Mouse (Mus musculus) kidney, postnatal 36 days (tissue): ENCODE data around the gene Rufy2.

Experiments
- DNase-seq, 2 experiments: peaks; one replicate each; pipeline ENCODE4 v3.0.0; 2021 to 2022; ENCODE audit warnings: mixed read lengths in 2 of 2

Gene Rufy2

DNA sequence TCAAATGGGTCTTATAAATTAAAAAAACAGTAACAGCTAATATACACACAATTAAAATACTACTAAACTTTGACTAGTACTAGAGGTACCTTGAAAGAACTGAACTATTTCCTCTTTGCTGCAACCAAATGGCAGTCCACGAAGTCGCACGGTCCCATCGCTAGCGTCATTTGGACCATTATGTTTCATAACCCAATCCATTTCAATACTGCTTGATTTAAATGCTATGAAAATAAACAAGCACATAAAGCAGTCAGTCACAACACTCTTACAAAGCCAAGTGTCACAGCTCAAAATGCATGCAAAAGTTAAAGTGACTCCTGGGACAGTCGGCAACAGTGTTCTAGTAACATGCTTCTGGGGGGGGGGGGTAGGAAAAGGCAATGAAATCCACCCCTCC is 39.3 kb downstream of the Rufy2 start:
- DNase-seq, result no peak

DNA sequence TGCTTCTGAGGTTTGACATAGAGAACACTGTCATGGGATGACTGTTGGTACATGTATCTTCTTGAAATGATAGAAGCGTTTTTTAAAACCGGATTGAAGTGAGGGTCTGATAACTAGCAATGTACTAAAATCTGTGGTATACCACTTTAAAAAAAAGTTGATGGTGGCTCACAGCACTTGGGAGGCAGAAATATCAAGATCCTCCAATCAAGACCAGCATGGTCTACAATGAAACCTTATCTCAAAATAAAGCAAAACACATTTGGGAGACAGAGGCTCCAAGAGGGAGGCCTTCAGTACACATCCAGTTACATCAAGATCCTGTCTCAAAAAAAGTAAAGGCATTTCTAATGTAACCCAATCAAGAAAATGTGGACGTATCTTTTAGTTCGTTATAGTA is 41.7 kb downstream of the Rufy2 start:
- no peak for DNase-seq

DNA sequence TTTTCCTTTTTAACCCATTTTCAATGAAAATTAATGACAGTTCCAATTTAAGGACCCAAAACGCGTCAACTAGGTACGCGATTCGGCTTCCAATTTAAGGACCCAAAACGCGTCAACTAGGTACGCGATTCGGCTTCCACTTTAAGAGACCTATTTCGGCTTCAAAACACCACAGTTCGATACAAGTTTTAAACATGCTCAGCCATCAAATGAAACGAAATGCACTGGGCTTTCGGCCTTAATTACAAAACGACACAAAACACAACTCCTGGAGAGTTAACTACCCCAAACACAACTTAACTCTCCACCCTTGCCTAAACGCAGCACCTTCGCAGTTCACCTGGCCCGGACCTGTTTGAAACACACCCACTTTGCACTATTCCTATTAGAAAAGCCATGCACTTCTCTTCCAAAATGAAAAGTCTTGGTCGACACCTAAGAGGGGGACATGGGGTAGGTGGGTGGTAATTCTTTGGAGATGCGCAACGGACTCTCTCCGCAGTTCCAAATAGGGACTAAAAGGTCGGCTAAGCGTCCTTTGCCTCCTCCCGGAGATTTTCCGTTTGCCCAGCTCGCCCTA is 42.6 kb downstream of the Rufy2 start:
- peak in 1 of 2 experiments; percentile 36 for DNase-seq

DNA sequence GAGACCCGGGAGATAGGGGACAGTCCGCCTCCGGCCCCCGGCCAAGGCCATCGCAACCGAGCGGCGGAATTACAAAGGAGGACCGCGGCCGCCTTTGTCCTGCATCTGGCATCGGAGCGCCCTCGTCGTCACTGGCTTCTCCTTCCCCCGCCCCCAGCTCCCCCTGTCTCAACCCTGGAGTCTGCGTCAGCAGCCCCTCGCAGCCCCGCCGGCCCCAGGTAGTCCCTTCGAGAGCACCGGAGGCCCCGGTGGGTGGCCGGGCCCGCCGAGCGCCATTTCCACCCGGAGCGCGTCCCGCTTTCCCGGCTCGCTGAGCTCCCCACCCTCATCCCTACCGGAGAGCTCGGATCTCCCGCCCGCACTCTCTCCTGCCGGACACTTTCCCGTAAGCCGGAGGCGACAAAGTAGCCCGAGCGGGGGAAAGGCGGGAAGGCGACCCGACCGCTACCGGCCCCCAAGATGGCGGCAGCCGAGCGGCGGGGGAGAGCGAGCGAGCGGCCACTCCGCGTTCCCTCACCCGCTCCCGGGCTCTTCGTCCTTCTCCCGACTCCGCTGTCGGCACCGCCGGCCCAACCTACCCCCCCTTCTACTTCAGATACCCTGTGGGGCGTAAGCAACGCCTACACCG is 43.2 kb downstream of the Rufy2 start:
- DNase-seq, result peak; percentile 57 to 78

DNA sequence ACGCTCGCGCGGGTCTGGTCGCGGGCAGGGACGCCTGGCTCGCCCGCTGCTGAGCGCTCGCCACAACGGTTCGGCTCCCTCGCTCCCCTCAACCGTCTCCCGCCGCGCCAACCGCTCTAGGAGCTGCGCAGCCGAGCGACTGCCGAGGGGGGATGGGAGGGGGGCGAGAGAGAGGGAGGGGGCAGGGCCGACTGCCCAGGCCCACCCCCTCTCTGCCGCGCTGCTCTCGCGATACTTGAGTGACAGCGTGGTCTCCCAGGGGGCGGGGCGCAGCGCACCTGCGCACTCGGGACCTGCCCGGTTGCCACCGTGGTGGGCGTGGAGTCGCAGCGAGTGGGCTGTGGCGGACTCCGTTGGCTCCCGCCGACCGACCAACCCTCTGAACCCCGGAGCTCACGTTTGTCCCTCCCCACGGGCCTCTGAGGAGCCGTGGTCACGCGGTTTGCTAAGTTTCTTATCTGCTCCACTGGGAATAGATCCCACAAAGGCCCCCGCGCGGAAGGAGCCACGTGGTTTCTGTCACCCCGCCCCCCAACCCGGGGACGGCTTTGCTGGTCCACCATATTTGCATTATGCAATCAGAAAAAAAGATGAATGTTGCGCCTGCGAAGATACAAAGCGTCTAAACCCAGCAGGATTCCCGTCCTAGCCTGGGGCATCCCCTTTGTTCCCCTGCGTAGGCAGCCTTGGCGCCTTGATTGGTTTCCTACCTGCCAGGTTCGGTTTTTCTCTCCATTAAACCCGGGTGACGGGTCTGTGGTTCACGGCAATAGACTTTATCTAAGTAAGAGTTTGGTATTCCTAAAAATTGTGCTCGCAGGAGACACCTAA is 43.9 kb downstream of the Rufy2 start, which contains the start of the genes Hnrnph3 and Pbld2:
TSS of gene Hnrnph3 (minus strand) at position 469 of the 831 bp plus-strand sequence.
TSS of gene Pbld2 (plus strand) at position 567 of the 831 bp plus-strand sequence.
- DNase-seq, result peak; percentile 98 to 99

DNA sequence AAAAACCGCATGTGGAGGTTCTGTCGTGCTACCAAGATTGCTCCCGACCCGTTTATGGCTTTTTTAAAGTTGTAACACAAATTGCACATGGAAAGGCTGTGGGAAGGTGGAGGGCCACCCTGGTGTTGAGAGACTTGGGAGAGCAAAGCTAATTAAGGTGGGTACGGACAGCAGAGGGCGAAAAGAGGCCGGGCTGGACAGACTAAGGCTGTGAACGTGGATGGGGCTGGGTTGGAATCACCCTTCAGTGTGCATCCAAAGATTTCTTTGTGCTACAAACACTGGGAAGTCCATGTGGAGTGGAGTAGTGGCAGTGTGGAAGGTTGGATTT is 44.5 kb downstream of the Rufy2 start:
- peak; percentile 81 to 83 for DNase-seq

DNA sequence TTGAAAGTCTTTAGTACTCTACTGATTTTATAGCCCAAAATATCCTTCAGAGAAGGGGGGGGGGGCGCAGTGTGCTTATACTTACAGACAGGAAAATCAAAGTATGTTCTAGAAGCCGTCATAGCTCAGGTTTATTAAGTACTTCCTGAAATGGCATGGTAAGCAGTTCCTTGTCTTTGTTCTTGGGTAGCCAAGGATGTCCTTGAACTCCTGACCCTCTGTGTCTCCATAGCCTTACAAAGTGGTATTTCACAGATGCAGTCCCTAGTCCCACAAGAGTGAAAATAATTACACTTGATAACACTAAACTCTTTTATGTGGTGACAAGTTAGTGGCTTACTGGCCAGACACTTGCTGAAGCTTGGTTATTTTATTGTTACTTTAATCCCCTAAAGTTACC is 45.0 kb downstream of the Rufy2 start:
- no peak for DNase-seq

DNA sequence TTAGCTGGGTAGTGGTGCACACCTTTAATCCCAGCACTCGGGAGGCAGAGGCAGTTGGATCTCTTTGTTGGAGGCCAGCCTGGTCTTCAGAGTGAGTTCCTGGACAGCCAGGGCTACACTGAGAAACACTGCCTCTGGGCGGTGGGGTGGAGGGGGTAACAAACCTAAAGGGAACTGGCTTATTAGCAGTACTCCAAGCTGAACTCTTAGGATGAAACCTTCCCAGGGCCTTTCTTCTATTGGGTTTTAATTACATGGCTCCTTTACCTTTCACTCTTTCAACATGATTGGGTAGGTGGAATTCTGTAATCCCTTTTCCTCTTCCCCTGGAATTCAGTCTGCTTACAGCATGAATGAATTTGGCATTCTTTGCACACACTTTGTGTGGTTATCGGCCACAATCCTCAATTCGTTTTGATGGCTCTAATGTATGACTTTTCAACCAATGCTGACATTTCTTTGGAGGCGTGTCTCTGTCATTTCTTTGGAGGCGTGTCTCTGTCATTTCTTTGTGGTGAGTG is 45.5 kb downstream of the Rufy2 start:
- no peak for DNase-seq

DNA sequence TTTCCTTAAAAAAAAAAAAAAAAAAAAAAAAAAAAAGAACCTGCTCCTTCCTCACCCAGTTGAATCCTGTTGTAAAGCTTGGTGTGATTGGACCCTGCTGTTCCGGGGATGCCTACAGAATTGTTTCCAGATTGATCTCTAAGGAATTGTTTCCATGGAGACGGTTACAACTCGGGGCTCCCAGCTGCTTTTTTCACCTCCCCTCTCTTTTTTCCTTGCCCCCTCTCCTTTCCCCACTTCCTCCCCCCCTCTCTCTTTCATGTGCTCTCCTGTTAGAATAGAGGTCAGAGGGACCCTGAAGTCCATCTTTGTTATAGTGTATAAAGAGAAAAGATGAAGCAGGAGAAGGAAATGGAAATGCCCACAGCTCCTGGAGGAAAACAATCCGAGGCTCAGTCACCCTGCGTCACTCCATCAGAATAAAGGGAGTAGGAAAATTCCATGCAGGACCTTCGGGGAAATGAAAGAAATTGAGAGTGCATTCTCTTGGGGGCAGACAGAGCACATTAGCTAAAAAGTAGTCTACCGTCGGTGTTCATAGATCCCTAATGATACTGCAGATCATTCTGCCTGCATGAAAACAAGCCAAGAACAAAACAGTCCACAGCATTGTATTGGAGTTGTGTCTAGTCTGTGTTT is 46.3 kb downstream of the Rufy2 start:
- no peak for DNase-seq

DNA sequence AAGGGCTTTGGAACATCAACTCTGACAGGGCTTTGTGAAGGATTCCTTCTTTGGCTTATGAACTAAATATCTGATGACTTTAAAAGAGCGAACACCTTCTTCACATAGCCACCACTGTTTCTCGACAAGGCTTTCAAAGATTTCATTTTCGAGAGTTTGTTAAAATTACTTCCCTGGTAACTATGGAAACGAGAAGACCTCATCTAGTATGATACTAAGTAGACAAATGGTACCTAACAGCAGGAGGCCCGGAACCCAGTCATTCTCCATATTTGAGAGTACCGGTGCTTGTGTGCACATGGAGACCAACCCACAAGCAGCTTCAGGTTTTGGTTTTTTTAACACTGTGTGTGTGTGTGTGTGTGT is 46.8 kb downstream of the Rufy2 start:
- no peak for DNase-seq

DNA sequence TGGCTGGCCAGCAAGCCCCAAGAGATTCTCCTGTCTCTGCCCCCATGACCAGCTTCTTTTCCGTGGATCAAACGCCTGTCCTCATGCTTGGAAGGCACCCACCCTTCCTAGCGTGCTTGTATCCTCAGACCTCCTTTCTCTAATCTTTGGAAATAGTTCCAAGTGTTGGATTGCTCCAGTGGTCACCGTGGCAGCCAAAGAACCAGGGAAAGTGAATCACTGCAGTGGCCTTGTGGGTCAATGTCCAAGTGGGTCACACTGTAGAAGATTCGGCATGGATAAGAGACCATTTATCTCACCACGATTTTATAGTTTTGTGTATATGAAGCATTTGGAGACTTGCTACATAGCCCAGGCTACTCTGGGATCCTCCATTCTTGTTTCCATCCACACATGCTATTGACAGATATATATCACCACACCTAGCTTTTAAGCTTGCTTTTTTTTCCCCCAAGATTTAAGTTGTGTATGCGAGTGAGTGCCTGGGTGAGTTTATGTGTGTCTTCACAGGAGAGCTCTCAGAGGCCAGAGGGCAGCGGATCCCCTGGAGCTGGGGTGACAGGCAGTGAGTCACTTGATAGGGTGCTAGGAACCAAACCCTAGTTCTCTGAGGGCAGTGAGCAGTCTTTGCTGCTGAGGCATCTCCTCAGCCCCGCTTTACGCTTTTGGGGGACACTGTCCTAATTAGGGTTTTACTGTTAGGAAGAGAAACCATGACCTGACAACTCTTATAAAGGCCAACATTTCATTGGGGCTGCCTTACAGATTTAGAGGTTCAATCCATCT is 47.5 kb downstream of the Rufy2 start:
- DNase-seq, result no peak

DNA sequence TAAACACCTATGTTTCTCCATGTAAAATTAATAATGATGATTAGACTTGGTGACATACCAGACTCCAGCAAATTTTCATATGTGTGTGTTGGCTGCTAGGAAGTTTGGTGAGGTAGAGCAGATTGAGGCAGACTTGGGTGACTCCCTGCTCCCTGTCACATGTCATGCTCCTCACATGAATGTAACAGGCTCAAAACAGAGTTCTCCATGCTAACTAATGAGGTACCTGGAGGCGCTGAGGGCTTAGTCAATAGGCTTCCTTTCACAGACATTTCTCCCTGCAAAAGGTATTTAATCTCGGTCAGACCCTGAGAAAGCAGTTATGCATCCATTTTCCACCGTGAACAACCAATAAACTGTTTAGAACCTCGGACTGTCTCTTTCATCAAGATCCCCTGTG is 48.4 kb downstream of the Rufy2 start:
- DNase-seq, result no peak

DNA sequence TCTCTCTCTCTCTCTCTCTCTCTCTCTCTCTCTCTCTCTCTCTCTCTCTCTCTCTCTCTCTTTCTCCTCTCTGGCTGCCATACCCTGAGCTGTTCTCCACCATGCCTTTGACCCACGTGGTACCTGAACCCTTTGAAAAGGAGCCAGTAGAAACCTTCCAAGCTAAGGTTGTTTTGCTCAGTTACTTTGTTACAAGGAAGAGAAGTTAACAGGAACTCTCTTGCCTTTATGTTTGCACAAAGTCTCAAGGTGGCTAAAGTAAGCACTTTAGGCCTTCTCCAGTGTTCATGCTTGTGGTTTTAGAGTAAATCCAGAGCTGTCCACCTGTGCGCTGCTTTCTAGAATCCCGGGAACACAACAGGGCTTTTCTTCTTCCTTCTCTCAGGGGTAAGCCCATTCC is 52.2 kb downstream of the Rufy2 start:
- DNase-seq, result no peak

DNA sequence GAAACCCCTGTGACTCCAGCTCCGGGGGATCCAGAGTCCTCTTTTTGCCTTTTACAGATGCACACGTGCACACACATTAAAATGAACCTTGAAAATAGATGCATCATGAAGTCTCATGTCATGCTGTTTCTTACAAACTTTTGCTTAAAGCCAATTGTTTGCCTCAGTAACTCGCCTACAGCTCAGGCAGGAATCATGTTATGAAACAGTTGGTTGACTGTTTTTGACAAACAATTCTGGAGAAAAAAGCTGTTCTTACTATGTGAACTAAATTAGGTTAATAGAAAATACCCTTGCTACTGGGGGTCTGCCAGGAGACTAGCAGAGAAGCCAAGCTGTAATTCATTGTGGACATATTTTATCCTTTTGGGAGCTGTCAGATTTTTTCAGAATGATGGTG is 52.9 kb downstream of the Rufy2 start:
- DNase-seq, result no peak

DNA sequence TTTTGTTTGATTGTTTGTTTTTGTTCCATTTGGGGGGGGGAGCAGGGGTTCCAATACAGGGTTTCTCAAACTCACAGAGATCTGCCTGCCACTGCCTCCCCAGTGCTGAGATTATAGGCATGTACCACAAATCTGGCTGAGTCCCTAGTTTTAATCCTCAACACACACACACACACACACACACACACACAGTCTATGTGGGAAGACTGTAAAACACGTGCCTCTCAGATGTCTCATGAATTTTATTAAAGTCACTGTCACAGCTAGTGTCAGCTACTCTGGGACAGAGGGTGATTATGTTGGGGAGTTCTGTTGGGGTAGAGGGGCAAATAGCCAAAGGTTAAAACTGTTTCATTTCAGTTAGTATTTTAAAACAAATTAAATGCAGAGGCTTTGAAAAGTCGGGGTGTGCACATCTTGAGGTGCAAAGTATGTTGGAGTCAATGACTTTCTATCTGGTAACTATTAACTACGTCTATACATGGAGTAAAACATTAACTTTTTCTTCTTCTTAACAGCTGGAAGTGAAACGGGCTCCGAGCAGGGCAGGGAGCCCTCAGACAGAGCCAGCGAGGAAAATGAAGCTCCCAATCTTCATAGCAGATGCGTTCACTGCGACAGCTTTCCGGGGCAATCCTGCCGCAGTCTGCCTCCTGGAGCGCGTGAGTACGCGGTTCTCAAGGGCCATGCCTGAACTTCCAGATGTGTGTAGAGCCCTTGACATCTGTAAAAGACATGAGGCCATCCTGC is 58.7 kb downstream of the Rufy2 start:
- peak in 1 of 2 experiments; percentile 47 for DNase-seq

DNA sequence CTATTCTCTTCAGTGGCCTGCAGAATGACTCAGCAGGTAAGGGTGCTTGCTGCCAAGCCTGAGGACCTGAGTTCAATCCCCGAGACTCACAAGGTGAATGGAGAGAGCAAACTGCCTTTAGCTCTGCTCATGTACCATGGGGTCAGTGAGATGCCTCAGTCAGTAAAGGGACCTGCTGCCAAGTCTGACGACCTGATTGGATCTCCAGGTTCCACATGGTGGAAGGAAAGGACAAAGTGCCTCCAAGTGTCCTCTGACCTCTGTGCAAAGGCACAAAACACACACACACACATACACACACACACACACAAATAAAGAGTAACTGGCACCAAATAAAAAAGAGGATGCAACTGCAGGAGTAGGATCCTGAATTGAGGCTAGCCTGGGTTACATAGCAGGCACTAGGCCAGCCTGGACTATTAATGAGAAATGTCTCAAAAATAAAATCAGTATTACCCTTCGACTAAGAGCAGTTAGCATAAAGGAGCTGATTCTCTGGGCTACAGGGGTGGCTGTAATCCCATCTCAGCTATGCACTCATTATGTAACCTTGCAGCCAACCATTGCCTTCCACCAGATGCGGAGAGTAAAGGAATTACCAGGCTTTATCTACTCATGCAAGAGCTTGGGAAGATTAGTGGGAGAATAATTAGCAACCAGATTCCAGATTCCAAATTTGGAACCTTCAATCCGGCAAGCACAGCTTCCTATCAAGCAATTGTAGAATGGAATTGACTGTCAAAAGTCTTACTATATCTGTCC is 60.0 kb downstream of the Rufy2 start:
- peak; percentile 49 to 62 for DNase-seq

DNA sequence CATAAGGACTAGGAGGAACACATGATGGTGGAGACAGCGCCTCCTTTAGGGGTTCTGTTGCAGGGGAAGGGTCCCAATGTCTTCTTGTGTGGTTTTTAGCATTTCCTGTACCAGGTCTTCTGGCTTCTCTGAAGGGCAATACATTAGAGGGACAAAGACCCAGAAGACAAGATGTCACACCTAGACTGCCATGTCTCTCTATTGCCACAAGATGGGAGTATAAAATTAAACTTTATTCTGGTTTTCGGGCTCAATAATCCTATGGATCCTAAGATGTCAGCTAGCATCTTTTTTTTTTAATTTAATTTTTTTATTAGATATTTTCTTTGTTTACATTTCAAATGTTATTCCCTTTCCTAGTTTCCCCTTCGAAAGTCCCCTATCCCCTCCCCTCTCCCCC is 63.1 kb downstream of the Rufy2 start:
- no peak for DNase-seq

DNA sequence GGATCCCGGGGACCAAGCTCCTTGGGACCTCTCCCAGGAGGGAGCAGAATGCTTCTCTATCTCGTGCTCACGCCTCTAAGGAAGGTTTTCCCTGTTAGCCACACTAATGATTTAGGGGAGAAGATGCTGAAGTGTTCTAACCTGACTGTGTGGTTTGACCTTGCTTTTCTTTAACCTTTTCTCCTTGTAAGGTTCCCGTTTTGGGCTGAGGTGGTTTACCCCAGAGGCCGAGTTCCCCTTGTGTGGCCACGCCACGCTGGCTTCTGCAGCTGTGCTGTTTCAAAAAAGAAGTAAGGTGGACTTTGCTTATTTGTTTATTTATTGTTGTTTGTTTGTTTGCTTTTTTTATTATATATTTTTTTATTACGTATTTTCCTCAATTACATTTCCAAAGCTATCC is 67.7 kb downstream of the Rufy2 start:
- no peak for DNase-seq

DNA sequence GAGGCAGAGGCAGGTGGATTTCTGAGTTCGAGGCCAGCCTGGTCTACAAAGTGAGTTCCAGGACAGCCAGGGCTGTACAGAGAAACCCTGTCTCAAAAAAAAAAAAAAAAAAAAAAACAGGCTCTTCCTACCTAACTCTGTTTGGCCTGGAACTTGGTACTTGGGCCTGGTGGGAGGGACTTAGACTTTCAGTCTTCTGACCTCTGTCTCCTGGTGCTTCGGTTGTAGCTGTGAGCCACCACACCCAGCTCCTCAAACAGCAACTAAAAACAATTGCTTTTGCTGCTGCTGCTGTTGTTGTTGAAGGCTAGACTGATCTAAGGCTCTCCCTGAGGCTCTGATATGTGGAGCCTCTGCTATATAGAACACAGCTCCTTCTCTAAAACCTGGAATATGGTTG is 69.1 kb downstream of the Rufy2 start:
- DNase-seq, result peak; percentile 62 to 69

DNA sequence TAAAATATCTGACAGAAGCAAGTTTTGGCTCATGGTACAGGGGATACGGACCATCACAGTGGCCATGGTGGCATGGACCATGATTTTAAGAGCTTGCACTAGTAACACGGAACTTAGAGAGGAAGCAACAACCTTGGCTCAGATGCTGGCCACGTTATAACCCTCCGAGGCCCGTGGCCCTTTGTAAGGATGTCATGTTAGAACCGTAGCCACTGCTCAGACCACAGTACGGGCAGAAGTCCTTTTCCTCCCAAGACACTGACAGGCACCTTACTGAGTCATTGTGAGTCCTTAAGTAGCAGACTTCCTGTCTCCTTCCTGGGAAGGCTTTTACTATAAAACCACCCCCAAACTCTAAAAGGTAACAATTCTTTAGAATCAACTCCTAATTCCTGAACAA is 71.2 kb downstream of the Rufy2 start:
- DNase-seq, result no peak

DNA sequence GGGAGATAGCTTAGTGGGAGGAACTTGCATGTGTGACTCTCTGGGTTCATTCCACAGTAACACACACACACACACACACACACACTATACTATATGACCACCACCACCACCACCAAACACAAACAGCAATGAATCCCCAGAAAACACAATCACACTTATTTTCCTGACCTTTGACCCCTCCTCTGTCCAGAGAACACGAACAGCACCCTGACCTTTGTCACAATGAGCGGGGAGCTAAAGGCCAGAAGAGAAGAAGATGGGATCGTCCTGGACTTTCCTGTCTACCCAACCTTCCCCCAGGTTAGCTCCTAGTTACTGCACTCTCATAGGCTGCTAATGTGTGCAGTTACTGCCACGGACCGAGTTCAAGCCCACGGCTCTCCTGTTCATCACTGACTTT is 72.0 kb downstream of the Rufy2 start:
- peak; percentile 29 to 34 for DNase-seq
